Mouse (Mus musculus): ENCODE results near the gene Fam102b.

The Fam102b gene

DNA sequence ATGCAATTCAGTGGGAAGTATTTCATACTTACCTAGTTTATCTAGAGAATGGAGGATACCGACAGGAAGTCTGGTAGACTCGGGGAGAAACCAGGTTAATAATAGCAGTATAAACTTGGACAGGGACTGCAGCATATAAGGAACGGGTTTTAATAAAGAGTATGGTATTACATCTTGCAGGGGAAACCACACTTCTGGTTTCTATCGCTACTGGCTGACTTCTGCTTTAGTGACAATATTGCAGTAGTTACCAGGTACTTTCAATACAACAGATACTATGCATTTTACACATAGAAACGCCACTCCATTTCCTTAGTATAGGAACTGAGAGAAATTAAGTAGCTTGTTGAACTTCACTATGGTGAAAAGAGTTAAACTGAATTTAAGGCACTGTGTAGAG lies 19.2 kb downstream of the Fam102b start:
- DNase-seq: no peak

DNA sequence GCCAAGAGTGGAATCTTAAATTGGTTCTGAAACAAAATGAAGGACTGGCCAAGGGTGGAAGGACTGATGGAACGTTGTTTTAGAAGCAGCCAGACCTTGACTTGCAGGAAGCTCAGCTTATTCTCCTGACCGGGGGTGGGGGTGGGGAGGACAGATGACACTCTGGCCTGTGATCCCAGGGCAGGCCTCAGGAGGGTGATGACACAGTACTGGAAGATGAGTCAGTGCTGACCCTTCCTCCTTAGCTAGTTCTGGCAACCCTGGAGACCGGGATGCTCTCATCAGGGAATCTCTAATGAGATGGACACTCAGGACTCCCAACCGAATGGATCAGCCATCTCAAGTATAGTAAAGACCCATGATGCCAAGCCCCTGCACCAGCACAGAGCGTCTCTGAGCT lies 21.6 kb downstream of the Fam102b start:
- no peak for DNase-seq

DNA sequence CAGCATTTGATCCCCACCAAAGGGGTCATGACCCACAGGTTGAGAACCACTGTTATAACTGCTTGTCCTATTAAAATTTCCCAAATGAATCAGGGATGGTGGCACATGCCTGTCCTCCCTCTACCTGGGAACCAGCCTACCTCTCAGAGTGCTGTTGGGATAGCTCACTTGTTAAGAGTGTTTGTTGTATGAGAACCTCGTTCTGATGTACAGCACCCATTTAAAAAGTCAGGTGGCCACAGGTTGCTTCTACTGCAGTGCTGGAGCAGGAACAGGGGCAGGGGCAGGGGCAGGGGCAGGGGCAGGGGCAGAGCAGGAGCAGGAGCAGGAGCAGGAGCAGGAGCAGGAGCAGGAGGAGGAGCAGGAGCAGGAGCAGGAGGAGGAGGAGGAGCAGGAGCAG lies 28.2 kb downstream of the Fam102b start:
- DNase-seq: no peak

DNA sequence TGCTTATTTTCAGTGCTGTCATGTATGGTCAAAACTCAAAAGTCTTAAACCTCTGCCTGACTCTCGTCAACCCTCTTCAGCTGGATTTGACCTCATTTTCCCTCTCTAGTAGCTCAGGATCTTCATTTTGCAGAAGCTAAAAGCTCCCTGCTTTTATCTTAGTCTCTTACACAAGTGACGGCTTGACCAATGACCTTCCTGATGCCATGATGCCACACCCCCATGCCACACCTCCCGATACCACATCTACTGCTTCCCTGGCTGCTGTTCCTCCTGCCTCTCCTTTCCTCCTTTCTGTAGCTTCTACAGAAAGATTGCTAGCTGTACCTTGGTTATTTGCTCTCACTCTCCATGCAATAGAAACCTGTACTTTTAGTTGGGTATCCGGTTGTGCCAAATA lies 29.6 kb downstream of the Fam102b start:
- no peak for DNase-seq

DNA sequence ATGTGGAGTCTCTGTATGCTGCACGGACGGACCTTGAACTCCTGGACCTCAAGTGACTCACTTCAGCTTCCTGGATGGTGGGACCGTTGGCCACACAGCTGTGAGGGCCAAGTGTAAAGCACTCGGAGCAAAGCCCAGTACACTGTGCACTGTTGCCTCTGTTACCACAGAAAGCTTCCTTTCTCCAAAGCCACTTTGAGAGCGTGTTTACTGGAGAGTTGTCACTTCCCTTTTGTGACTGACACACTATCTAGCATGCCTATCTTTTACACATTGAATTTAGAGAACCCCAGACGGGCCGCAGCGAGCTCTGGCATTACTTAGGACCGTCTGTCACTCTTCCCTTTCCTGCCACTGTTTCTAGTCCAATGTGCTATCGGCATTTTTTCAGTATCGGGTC lies 30.1 kb downstream of the Fam102b start:
- no peak for DNase-seq

DNA sequence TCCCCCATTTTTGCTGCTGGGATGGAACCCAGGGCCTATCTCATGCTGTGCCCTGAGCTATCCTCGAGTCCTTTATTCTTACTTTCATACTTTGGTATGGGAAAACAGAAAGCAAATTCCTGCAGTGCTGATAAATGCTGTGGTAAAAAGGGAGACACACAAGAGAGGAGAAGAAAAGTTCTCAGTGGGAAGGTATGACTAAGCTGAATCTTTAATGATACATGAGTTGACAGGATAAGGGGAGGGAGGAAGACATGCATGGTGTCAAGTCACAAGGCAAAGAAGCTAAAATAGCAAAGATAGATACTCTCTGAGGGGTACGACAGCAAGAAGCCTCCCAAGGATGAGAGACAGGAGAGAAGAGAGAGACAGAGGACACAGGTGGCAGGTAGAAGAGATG lies 32.0 kb downstream of the Fam102b start:
- DNase-seq: no peak

DNA sequence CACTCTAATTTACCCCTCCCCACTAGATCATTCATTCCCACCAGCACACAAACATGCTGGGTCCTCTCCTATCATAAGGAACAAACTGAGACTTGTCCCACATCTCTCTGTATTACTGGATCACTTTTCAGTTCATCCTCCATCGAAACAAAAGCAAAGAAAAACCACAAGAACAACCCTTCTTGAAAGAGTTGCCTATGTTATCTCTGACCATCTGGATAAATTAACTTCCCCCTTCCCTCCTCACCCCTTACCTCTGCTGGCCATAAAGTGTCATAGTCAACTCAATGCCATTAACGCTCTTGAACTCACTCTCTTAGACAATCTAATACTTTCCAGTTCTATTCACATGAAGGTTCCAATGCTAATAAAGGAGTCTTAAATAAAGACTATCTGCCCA lies 32.9 kb downstream of the Fam102b start:
- DNase-seq: no peak

DNA sequence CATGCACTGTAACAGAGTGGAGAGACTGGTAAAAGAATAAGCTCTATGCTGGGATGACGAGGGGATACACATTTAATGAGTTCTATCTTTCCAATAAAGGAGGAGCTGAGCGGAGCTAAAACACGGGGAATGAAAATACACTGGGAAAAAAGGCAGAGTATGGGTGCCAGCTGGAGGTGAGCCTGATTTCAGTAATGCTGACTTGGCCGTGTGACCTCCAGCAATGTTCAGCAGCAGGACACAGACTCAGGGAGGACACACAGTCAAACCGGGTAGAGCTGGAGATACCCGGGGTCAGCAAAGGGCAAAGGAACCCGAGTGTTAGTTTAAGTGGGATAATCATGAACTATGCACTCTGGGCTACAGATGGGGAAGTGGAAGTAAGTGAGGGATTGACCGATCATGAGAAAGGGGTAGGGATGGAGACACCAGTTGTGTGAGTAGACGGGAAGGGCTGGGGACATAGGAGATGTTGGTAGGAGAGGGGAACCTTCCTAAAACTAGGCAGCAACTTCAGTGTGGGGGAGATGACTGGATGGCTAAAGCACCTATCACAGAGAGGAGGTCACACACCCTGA lies 37.3 kb downstream of the Fam102b start:
- DNase-seq: no peak

DNA sequence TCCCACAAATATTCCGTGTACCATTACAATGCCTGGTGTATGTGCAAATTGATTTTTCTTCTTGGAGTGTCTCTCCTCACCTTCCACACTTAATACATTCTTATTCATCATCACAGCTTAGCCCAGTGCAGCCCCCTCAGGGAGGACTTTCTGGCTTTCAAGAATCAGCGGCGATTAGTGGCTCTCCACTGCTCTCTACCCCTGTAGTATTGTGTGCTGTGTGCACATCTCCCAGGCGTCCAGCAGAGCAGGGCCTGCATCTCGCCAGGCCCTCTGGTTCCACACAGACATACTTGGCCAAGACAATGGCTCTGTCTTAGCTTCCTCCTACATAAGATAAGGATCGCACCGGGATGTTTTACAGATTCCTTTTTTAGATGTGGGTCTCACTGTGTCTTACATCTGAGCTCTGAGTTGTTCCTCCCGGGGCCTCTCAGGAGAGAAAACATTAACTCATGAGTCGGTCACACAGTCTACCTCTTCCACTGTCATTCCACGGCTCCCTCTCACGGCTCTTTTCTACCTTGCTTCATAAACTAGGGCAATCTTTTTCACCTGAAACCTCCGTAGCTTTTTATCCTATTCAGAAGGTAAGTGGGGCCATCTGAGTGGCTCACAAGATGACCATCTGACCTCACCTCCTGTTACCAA lies 40.3 kb downstream of the Fam102b start:
- no peak for DNase-seq

DNA sequence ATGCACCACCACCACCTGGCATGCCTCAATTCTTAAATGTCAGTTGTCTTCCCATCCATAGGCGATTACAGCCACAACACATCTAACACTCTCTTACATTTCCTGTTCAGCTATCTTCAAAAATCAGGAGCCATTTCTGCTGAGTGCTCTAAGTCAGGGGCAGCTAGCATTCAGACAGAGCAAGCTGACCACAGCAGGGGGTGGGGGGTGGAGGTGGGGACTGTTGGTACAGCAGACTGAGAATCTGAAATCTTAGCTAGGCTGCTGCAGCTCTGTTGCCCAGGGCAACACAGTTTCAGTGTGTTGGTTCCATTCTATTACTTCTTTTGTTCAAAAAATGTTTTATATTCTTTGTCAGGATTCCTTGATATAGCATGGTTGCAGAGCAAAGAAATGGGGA lies 40.9 kb downstream of the Fam102b start:
- DNase-seq: no peak

DNA sequence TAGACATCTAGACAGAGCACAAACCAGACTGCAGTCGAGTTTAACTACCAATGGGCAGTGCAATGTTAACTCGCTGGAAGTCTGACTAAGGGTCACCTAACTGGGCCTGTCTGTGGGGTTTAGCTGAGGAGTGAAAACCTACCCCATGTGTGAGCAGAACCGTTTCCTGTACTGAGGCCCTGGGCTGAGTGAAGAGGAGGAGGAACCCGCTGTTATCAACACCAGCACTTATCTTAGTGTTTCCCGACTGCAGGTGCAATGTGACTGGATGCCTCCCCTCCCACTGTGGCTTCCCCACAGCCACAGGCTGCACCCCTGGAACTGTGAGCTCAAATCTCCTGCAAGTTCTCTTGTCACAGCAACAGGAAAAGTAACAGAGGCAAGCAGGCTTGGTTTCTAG lies 43.4 kb downstream of the Fam102b start:
- DNase-seq: no peak

DNA sequence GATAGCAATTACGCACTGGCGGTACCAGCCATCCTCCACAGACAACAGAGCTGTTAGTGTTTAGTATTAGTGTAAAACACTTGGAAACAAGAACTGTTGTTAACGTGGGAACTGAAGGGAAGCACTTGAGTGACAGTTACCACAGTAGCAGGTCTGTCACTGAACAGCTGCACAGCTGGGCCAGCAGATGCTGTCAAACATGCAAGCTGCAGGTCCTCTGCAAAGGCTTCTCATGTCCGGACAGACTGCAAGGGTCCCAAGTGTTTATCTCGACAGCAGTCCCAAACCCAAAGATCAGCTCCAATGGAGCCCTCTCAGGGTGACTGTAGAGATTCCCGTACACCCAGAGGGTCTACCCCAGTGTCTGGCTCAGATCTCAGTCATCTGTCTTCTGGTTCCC lies 45.5 kb downstream of the Fam102b start:
- no peak for DNase-seq

DNA sequence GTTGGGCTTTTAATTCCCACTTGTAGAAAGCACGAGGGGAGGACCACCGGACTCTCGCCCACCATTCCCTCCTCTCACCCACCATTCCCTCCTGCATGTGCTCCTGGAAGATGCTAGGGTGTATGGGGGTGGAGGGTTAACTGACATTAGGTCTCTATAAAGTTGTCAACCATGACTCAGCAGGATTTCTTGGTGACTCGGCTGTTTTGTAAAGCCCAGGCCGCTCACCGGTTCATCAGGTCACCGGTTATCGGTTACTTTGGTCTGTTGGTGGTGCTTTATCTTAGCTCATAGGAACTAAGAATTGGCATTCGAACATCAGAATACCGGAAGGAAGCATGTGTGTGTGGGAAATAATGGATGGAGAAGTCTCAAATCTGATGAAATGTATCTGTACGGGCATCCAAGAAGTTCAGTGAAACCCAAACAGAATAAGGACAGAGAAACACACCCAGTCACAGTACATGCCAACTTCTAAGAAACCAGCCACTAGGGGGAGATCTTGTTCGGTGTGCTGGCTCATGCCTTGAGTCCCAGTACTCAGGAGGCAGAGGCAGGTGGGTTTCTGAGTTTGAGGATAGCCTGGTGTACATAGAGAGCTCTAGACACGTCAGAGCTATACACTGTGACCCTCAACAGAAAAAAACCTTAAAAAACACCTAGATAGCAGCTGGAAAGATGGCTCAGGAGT lies 49.9 kb downstream of the Fam102b start:
- no peak for DNase-seq

DNA sequence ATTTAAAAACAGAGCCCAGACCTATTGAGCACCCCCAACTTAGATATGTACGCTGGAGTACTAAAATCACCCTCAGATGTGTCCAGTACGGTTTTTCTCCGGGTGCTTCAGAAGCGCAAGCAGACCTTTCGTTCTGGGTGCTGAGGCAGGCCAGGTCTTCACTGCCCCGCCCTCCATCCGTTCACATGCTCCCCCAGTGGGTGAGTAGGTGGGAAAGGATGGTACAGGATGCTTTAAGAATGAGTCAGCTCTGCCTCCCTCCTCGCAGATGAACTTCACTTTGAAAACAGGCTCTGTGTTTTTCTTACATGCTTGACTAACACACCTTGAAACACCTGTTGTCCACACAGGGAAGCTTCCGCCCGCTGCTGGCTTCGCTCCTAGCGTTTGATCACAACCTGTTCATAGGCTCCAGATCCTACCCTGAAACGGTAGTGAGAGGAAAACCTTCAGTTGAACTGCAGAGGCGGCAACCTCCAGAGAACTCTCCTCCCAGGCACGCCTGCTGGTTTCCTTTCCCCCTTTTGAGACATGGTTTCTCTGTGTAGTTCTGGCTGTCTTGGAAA lies 52.4 kb downstream of the Fam102b start:
- DNase-seq: no peak

DNA sequence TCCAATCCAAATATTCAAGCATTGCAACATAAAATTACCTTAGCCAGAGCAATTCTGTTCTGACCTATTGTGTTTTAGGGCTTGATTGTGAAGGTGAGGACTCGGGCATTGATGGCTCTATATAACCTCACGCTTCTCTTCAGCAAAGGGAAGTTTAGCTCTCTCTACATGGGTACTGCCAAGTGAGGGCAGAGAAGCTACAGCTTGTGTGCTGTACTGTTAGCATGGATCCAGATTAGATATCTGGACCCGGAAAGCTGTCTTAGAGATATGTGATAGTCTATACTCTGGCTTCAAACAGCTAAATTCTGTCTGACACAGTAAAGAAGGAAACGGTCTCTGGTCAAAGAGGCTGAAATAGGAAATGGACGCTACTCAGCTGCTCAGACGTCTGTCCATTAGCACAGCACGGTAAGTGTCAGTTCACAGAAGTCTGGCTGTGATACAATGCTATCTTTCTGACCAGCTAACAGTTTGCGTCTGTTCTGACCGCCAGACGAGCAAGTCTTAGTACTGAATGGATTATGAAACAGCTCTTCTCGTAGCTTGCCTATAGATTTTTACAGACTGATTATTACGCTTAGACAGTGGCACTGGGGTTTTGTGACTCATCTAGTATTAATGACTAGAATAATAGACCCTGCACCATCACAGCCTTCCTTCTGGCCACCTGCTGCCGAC lies 53.3 kb downstream of the Fam102b start:
- DNase-seq: no peak

DNA sequence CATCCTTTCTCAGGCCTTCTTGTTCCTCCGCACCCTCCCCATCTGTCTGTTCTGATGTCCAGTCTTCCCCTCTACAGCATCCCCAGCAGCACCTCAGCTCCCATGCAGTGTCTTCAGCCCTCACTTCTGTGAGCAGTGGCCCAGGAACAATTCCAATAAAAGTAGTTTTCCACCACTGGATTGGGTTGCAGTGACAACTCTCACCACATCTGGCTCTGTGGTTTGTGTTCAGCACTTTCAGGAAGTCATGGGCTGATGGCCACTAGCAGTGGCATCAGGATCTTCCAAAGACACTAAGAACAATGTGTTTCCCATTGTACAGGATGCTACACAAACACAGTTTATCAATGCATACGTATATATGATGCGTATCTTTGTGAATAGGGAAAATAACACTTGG lies 61.4 kb downstream of the Fam102b start:
- DNase-seq: no peak

DNA sequence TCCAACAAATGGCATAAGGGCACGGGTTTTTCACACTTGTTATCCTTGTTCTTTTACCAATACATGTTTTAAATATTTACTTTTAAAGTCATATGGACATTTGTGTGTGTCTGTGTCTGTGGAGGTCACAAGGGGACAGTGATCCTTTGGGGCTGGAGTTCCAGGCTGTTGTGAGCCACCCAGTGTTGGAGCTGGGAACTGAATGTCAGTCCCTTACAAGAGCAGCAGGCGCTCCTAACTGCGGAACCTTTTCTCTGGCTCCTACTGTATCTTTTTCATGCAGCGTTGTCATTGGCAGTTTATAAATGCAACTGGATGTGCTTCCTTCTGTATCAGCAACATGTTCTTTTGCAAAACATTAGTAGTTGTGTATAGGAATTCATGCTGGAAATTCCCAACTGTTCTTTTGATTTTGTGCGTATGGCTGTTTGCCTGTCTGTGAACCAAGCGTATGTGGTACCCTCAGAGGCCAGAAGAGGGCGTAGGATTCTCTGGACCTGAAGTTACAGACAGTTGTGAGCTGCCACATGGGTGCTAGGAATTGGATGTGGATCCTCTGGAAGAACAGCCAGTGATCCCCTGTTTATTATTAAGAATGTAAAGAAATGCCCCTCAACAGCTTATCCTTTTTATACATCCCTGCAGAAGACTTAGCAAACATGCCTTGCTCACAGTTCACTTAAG lies 62.9 kb downstream of the Fam102b start:
- no peak for DNase-seq

DNA sequence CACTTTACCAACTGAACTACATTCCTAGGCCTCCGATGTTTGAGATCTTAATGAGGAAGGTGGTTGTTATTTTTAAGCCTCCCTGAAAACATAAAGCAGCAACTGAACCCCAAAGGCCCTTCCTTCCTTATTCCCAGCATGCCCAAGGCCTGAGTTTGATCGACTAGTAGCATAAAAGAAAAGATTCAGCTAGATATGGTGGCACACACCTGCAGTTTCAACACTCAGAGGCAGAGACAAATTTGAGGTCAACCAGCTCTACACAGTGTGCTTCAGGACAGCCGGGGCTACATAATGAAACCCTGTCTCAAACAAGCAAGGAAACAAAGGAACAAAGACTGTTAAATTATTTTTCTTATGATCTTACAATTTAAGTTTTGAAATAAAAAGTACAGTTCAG lies 63.6 kb downstream of the Fam102b start:
- DNase-seq: no peak

DNA sequence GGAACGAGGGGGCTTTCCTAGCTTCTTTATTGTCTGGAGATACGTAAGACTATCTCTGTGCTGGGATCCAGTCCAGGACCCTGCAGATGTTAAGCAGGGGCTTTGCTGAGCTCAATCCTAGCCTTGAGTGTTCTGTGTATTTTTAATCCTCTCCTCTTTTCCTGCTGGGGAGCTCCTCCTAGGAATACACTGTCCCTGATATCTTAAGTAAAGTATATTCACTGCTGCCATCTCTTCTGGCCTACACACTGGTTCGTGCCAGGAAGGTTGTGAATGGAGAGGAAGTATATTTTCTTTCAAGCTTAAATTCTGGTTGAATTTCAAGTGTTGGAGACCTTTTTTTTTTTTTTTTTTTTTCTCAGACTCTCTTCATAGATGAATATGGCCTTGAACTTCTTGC lies 64.1 kb downstream of the Fam102b start:
- no peak for DNase-seq

DNA sequence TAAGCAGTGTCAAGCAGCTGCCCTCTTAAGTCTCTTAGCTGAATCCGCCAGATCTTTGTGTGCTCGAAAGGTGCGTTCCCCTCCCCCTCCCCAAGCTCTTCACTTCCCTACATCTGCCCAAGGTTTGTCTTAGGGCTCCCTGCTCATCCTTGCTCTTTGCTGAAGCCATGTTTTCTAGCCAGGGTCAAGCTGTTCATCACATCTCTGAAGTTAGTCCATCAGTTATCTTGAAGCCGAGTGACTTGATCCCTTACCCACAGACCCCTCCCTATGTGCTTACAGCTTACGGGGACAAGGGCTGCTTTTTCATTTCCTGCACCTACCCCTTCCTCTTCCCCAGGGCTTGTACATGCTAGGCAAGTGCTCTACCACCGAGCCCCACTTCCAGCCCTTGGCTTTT lies 65.8 kb downstream of the Fam102b start:
- no peak for DNase-seq

DNA sequence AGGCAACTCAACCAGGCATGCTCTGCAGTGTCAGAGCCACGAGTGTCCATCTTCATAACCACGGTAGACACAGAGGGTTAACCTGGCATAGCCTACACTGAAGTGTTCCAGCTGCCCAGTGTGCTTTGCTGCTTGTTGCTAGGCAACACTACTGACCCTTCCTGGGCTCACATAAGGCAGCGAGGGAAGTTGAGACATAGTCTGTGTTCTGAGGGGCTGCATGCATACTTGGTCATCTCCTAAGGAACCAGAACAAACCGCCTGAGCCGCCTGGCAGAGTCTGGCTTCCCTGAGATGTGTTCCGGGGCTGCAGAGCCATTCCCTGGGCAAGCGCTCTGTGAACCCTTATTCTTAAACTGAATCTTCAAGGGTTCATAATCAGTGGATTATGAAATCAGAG lies 66.2 kb downstream of the Fam102b start:
- DNase-seq: no peak

DNA sequence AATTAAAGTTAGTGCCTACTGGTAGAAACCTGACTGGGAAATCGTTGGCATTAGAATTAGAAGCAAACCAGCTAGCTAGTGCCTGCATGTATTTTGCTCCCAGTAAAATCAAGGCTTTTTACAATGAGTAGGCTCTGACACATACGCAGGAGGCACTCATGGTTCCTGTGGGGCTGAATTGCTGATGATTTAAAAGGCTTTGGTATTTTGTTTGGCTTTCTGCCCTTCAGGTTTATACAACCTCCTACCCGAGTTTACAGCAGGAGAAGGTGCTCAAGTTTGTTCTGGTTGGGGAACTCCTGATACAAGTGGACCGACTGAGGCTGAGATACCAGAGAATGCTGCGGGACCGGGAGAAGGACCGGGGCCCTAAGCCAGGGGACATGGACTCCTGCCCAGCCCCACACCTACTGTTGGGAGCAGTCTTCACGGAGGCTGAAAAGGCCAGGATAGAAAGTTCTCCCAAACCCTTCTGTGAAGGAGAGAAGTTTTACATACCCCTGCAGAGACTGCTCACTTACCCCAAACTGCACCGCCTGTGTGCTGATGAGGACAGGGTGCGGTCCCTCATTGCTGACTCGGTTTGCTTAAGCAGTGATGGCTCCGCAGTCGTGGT lies 67.6 kb downstream of the Fam102b start:
- DNase-seq: no peak

DNA sequence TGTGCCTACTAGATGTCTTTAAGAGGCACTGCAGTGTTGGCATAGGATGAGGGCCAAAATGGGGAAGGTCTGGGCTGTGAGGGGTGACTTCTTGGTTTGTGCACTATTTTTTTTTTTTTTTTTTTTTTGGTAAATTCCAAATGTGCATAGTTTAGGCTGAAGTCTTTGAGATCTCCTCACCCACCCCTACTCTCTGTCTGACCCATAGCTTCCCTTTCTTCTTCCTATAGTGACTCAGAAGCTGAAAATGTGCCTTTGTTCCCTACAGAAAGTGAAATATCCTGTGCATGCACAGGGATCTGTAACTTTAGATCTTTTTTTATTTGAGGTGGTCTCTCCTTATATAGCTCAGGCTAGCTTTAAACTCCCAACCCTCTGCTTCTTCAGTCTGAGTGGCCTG lies 69.4 kb downstream of the Fam102b start:
- DNase-seq: no peak

All from right cerebral cortex, postnatal 14 days (tissue).